Mouse (Mus musculus) embryonic facial prominence, embryonic 10.5 days (tissue): ENCODE results near the gene Ccdc38. TPM values are rescaled to one million over a fixed set of nuclear protein-coding genes. Genes with fewer than 3 reads are reported as not detected.

Experiments
- DNase-seq: peaks from one replicate; pipeline ENCODE4 v3.0.0-alpha.2; 2017; ENCODE audit warnings: low spot score
- H3K27ac ChIP-seq: fragments of 300-500 bp; sonication (generic); replicated peaks from 2 replicates; pipeline ENCODE4 v1.5.1; 2016; ENCODE audit warnings: mild to moderate bottlenecking
- H3K27me3 ChIP-seq: fragments of 300-500 bp; sonication (generic); replicated peaks from 2 replicates; pipeline ENCODE4 v1.6.1; 2016; ENCODE audit warnings: low read depth, mild to moderate bottlenecking; ENCODE audit not compliant: poor library complexity, severe bottlenecking
- H3K36me3 ChIP-seq: fragments of 300-500 bp; sonication (generic); replicated peaks from 2 replicates; pipeline ENCODE4 v1.6.1; 2016; ENCODE audit warnings: mild to moderate bottlenecking, moderate library complexity
- H3K4me1 ChIP-seq: fragments of 300-500 bp; sonication (generic); 2 replicates; pipeline ENCODE4 v1.6.1; 2016
- H3K4me3 ChIP-seq: fragments of 300-500 bp; sonication (generic); 2 replicates; pipeline ENCODE4 v1.5.1; 2016; ENCODE audit warnings: mild to moderate bottlenecking, moderate library complexity
- H3K9me3 ChIP-seq: fragments of 300-500 bp; sonication (generic); 2 replicates; pipeline ENCODE4 v1.6.1; 2016; ENCODE audit warnings: mild to moderate bottlenecking
- WGBS: fragments of 180-500 bp; shearing (Covaris S2); methylation state at CpG from one replicate; pipeline ENCODE4 v1.1.7; 2016; 5-methylcytosine and 5-hydroxymethylcytosine counted together
- polyA plus RNA-seq: library from polyadenylated mRNA; unstranded; fragments of >200 nt; fragmentation: Nextera tagmentation; extraction: Ambion mirVana; gene quantifications from 2 replicates; pipeline ENCODE4 v1.2.1, GENCODE M21; 2016

The Ccdc38 gene
- polyA plus RNA-seq, 1 experiment from 2014 or later, result 0.44 TPM

DNA sequence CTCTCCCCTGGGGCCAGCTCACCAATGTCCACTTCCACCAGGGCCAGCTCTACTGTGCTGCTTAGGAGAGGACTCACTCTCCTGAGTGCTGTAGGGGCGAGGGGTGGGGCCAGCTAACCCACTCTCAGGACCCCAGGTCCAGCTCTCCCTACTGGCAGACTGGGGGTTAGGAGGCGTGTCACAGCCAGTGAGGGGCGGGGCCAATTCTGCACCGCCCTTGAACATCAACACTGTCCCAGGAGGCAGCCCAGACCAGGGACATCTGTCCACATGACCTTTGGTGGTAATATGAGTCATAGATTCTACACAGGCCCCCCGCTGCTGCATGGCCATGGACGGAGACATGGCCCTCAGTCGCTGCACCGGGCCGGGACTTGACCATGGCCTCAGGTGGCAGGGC lies 19.4 kb downstream of the Ccdc38 start:
- Histone ChIP-seq H3K27ac (no peak overlapping the region), H3K4me1 (peaks cover 8% of the 10 kb centered on the region), H3K9me3 (no peaks in the 10 kb centered on the region), H3K27me3 (no peaks in the 10 kb centered on the region), H3K36me3 (no peaks in the 10 kb centered on the region), H3K4me3 (no peak overlapping the region)
- DNase-seq, result no peak
- 45% methylated on average over 9 of the region's 9 CpGs for WGBS

DNA sequence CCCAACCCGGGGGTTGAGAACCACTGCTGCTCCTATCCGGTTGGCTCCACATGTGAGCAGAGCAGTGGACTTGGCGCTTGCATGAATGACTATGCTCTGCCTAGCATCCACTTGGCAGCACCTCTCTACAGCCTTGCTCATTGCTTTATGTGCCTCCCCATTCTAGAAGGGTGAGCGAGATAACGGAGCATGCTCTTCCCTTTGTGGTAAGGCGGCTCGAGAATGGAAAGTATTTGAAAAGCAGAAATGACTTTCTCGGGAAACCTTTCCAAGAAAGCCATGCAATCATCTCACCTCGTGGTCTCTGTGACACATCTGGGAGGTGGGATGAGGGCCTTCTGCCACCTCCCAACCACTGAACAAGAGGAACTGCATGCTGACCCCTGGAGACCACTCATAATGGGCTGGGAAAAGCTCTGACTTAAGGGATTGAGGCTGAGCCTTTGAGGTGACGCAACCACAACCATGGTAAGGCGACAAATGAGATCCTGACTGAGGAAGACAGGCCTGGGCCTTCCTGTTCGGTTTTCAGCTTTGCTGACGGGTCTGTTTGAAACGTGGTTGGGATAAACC lies 24.2 kb downstream of the Ccdc38 start:
- no peak for DNase-seq
- Histone ChIP-seq H3K36me3 (no peaks in the 10 kb centered on the region), H3K4me3 (no peak overlapping the region), H3K4me1 (peaks cover 5% of the 10 kb centered on the region), H3K27me3 (no peaks in the 10 kb centered on the region), H3K9me3 (no peaks in the 10 kb centered on the region), H3K27ac (no peak overlapping the region)
- WGBS, result 88% methylated on average over 14 of the region's 14 CpGs

DNA sequence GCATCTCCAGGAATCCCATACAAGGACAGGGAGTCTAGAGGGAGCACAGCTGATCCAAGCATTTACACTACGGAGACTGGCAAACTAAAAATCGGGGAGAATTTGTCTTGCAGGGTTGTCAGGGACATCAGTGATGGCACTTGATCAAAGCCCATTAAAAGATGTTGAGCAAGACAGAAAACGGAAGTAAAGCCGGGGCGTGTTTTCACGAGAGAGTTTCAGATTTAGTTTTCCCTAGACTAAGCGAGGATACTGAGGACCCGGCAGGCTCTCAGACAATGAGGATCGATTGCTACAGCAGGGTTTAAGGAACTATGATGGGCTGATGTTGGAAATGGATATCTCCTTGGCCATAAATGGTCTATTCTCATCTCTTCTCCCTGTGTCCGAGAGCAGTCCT lies 26.6 kb downstream of the Ccdc38 start:
- no peak overlapping the region for H3K4me3 ChIP-seq
- WGBS, result 90% methylated on average over 10 of the region's 10 CpGs
- H3K9me3 ChIP-seq, result no peaks in the 10 kb centered on the region
- no peaks in the 10 kb centered on the region for H3K36me3 ChIP-seq
- H3K27ac ChIP-seq, result no peak overlapping the region
- H3K4me1 ChIP-seq, result no peaks in the 10 kb centered on the region
- no peak for DNase-seq
- no peaks in the 10 kb centered on the region for H3K27me3 ChIP-seq

DNA sequence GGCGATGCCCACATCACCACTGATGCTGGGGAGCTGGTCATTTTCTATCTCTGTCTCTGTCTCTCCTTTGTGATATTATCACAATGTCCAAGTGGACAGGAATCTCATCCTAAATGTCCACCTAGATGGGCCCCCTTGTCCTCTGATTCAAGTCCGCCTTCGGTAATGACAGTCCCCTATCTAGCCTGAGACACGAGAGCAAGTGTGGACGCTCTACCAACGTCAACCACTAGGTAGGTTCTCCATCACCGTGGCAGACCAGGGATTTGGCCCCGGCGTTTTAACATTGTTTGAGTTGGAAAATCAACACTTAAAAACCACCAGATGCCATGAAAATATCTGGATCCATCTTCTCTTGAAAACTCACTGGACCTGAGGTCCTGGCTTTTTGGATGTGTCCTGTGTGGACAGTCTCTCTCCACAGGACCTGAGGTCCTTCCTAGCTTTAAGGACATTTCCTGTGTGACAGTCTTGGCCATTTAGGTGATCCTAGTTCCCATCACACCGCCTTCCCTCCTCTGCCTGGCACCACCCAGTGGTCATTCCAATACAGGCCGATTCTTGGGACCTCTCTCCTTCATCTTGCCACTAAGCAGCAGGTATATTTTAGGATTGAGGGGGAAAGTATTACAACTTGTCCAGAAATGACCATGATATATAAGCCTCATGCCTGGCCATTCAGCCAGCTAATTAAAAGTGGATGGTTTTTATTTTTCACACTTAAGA lies 27.6 kb downstream of the Ccdc38 start:
- Histone ChIP-seq H3K27me3 (no peaks in the 10 kb centered on the region), H3K4me1 (no peaks in the 10 kb centered on the region), H3K4me3 (no peak overlapping the region), H3K27ac (no peak overlapping the region), H3K9me3 (no peaks in the 10 kb centered on the region), H3K36me3 (no peaks in the 10 kb centered on the region)
- WGBS, result 86% methylated on average over 11 of the region's 11 CpGs
- no peak for DNase-seq

DNA sequence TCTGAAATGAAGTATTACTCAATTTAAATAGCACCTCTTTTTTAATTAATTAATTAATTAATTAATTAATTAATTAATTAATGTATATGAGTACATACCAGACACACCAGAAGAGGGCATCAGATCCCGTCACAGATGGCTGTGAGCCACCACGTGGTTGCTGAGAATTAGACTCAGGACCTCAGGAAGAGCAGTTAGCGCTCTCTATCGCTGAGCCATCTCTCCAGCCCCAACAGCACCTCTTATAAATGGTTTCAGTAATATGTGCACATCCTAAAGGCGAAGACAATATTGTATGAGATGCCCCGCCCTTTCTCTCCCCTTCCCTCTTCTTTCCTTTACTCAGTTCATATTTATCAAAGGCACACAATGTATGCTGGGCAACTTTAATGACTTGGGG lies 28.2 kb downstream of the Ccdc38 start:
- H3K4me3 ChIP-seq, result no peak overlapping the region
- no peak overlapping the region for H3K27ac ChIP-seq
- DNase-seq, result no peak
- H3K36me3 ChIP-seq, result no peaks in the 10 kb centered on the region
- H3K9me3 ChIP-seq, result no peaks in the 10 kb centered on the region
- no peaks in the 10 kb centered on the region for H3K4me1 ChIP-seq
- WGBS, result 85% methylated on average over 6 of the region's 6 CpGs
- H3K27me3 ChIP-seq, result no peaks in the 10 kb centered on the region

DNA sequence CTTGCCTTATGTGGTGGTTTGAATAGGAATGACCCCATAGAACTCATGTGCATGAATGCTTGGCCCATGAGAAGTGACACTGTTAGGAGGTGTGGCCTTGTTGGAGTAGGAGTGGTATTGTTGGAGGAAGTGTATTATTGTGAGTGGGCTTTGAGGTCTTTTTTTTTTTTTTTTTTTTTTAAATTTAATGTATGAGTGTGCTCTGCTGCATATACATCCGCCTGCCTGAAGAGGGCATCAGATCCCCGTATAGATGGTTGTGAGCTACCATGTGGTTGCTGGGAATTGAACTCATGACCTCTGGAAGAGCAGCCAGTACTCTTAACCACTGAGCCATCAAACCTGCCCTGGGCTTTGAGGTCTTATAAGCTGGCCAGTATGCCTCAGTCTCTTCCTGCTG lies 31.8 kb downstream of the Ccdc38 start:
- WGBS, result 51% methylated on average over 2 of the region's 2 CpGs
- DNase-seq, result no peak
- no peak overlapping the region for H3K4me3 ChIP-seq
- no peaks in the 10 kb centered on the region for H3K36me3 ChIP-seq
- H3K27me3 ChIP-seq, result no peaks in the 10 kb centered on the region
- no peaks in the 10 kb centered on the region for H3K9me3 ChIP-seq
- no peaks in the 10 kb centered on the region for H3K4me1 ChIP-seq
- H3K27ac ChIP-seq, result no peak overlapping the region

DNA sequence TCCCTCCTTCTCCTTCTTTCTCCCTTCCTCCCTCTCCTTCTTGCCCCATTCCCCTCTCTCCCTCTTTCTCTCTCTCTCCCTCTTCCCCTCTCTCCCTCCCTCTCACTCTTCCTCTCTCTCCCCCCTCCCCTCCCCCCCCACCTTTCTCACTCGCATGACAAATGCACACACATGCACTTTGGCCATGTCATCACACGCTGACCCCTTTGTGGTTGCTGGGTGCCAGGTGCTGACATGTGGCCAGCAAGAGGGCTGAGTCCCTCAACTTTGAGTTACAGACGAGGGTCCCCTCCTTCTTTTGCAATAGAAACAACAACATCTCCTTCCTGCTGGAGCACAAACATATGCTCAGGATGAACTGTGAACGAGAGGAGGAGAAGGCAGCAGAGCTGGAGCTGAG lies 34.5 kb downstream of the Ccdc38 start:
- Histone ChIP-seq H3K4me1 (no peaks in the 10 kb centered on the region), H3K27ac (no peak overlapping the region), H3K36me3 (peaks cover 3% of the 10 kb centered on the region; the same call in 1 of the 2 replicates), H3K4me3 (no peak overlapping the region), H3K9me3 (no peaks in the 10 kb centered on the region), H3K27me3 (no peaks in the 10 kb centered on the region)
- WGBS, result 62% methylated on average over 4 of the region's 4 CpGs
- DNase-seq, result no peak

DNA sequence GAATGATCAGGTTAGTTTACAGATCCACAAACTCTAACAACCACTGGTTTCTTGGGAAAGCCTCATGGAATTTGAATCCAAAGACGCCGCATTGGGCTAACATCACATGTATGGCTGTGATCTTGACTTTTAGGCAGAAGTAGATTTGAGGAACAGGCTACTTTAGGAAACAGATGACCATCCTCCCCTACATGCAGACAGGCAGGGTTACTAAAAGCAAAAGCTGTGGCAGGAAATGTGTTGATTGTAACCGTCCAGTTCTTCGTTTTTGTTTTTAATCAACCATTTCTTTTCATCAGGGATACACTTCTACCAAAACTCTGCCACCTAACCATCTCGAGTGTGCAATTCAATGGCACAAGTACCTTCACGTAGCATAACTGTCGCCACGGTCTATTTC lies 35.5 kb downstream of the Ccdc38 start:
- 92% methylated on average over 8 of the region's 8 CpGs for WGBS
- no peak overlapping the region for H3K4me3 ChIP-seq
- DNase-seq, result no peak
- H3K9me3 ChIP-seq, result no peaks in the 10 kb centered on the region
- no peak overlapping the region for H3K27ac ChIP-seq
- H3K27me3 ChIP-seq, result no peaks in the 10 kb centered on the region
- peaks cover 12% of the 10 kb centered on the region for H3K36me3 ChIP-seq
- no peaks in the 10 kb centered on the region for H3K4me1 ChIP-seq

DNA sequence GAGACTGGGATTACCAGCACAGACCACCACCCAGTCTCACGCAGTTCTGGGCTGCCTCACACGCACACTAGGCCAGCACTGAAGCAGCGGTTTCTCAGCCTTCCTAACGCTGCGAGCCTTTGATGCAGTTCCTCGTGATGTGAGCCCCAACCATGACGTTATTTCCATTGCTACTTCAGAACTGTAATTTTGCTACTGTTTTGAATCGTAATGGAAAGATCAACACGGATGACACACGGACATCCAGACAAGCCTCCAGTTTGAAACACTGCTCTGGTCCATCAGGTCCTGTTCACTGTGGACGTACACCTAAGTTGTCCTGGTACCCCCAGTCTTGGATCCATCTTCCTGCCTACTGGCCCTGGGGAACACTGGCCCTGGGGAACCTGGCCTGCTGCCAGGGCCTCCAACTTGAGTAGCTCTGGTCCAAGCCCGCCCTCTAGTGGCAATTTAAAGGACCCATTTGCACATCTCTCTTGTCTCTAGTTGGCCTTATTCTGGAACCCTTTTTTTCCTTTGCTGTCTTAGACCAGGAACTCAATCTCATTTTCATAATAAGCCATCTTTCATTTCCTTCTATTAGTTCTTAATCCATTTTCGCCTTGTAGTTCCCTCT lies 36.9 kb downstream of the Ccdc38 start:
- Histone ChIP-seq H3K9me3 (no peaks in the 10 kb centered on the region), H3K36me3 (peaks cover 26% of the 10 kb centered on the region), H3K27me3 (no peaks in the 10 kb centered on the region), H3K4me1 (no peaks in the 10 kb centered on the region), H3K4me3 (no peak overlapping the region), H3K27ac (no peak overlapping the region)
- 69% methylated on average over 13 of the region's 13 CpGs for WGBS
- DNase-seq, result peak; percentile 72

DNA sequence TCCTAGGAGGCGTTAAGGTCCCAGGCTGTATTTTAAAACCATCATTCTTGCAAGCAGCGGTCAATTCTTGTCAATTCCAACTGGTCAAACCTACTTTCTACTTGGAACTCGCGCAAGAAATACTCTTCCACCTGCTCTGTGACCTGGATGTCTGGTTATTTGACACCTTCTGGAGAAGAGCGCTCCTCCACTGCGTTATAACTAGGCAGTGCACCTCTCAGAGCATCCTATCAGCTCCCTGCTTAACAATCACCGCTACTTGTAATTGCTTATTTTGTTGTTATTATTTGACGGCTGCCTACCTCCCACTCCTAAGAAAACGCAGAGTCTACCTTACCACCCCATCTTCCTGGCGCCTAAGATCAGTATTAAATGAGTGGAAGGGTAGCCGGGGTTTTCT lies 48.4 kb downstream of the Ccdc38 start:
- peak; percentile 36 for DNase-seq
- Histone ChIP-seq H3K27ac (peak overlapping the region; percentile 98), H3K4me3 (peak overlapping the region; percentile 93), H3K4me1 (peaks cover 15% of the 10 kb centered on the region), H3K36me3 (peaks cover 39% of the 10 kb centered on the region), H3K27me3 (0 out of 2 replicates have a peak, but pooled peaks cover 3% of the 10 kb centered on the region), H3K9me3 (no peaks in the 10 kb centered on the region)
- WGBS, result 3% methylated on average over 11 of the region's 11 CpGs

DNA sequence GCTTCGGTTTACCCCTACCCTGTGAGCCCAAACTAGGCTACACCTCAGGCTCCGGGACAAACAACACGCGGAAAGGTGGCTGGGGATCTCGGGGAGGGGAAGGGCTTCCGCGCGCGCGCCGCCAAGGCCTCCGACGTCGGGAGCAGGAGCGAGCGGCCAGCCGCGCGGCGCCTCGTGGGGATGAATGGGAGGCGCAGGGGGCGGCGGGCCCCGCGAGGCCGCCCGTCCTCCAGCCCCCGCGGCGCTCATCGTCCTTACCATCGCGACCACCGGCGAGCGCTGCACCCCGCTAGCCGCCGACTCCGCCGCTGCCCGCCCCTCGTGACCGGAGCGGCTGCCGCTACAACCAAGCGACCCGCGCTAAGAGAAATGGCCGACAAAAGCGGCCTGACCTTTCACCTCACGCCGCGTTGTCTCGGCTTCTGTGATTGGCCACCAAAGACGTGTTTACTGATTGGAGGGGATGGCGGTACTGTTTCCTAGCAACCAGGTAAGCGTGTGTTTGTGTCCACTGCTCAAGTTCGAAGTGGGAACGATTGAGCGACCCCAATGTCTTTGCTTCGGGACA lies 48.9 kb downstream of the Ccdc38 start, which contains the start of gene Snrpf:
Snrpf (minus strand) TSS at position 426 of the 568 bp plus-strand sequence.
- H3K36me3 ChIP-seq, result peaks cover 36% of the 10 kb centered on the region
- WGBS, result under 1% methylated on average over 63 of the region's 63 CpGs
- peak; percentile 93 for DNase-seq
- peak within 1 kb of the TSS; percentile 93 for H3K4me3 ChIP-seq
- H3K9me3 ChIP-seq, result no peaks in the 10 kb centered on the region
- peak within 1 kb of the TSS; percentile 98 for H3K27ac ChIP-seq
- 0 out of 2 replicates have a peak, but pooled peaks cover 3% of the 10 kb centered on the region for H3K27me3 ChIP-seq
- H3K4me1 ChIP-seq, result peaks cover 18% of the 10 kb centered on the region

DNA sequence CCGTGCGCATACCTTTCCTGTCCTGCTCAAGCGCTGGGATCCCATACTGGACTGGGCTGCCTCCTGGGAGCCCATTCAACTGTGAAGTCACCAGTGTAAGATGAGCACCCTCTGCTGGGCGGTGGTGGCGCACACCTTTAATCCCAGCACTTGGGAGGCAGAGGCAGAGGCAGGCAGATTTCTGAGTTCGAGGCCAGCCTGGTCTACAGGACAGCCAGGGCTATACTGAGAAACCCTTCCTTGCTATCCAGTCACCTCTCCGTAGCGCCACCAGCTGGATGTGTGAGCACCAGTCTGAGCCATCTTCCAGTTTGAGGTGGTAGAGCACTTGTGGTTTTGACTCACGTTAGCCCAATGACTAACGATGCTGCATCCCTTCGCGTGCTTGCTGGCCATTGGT lies 52.0 kb downstream of the Ccdc38 start:
- peak; percentile 31 for DNase-seq
- H3K27ac ChIP-seq, result no peak overlapping the region
- 58% methylated on average over 12 of the region's 12 CpGs for WGBS
- H3K9me3 ChIP-seq, result no peaks in the 10 kb centered on the region
- peaks cover 17% of the 10 kb centered on the region; the same call in 1 of the 2 replicates for H3K27me3 ChIP-seq
- H3K4me1 ChIP-seq, result peaks cover 19% of the 10 kb centered on the region
- H3K4me3 ChIP-seq, result no peak overlapping the region
- peaks cover 6% of the 10 kb centered on the region for H3K36me3 ChIP-seq
